Mouse (Mus musculus) brain, adult 2 months (tissue): Measurements from ENCODE around the gene Tnr.

Source experiments
- DNase-seq: peaks from one replicate; pipeline ENCODE4 v3.0.0; 2011; ENCODE audit warnings: low read depth, low spot score

Tnr gene

GRCm38 (mm10) chr1:159523578-159523977 is at the start of gene Tnr:
Tnr (plus strand) TSS chr1:159523769.
- peak; percentile 96 for DNase-seq

- DNase-seq = no peak
These were observed 33.6 kb upstream of the Tnr start for GRCm38 (mm10) chr1:159489853-159490435.

GRCm38 (mm10) chr1:159492536-159492935 is 31.0 kb upstream of the Tnr start:
- DNase-seq = peak; percentile 29

GRCm38 (mm10) chr1:159493720-159494499 is 29.7 kb upstream of the Tnr start:
- no peak for DNase-seq

DNA sequence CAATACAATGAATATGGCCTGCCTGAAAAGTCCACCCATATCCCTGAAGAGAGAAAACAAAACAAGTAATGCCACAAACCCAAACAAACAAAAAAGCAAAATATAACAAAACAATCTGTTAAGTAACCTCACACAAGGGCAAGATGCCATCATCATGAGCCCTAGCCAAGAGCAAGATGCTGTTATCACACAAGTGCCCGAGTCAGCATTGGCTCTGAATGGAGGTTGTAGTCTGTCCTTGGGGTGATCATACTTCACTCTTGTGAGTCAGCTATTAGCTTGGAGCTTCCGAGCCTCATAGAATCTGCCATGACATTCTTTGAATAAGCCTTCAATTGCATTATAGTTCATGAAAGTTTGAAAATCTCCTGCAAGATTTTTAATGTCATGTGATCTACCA is 25.3 kb upstream of the Tnr start:
- DNase-seq = no peak

DNA sequence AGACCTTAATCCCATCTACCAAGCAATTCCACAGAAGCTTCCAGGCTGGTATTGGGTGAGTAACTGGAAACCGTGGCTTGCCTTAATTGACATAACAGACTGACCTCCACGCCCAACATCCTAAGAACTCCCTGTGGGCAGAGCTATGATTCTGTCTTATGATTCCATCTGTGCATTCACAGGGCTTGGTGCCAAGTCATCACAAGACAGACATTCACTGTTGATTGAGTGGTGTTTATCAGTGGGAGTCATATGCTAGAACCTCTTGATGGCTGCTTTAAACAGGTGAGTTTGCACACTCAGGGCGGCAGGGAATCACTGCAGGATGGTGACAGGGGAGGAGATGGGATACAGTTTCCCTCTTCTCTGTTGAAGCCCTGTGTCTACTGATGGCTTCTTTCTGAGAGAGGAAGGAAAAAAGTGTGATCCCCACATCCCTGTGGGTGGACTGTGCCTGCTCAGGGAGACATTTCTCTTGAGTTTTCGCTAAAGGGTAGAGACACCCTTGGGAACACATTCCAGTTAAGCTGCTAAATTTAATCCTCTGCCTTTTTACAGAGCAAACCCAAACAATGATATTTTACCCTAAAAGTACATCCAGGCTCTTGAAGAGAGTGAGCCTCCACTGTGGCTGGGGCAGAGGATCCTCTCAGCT is 23.6 kb upstream of the Tnr start:
- peak; percentile 77 for DNase-seq

DNA sequence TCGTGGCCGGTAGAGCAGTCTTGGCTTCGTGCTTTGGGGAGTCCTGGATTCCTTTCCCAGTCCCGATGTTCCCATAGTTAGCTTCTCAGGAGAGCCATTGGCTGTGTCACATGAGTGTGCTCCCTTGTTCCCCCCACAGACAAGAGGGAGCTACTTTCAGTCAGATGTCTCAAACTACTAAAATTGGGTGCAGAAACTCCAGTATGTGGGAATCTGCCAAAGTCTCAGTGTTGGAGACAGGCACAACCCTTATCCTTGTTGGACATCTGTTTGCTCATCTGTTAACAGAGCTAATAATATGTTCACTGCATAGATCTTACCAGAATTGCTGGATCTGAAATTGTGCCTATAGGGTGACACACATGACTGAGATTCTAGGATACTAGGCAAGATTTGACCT is 21.7 kb upstream of the Tnr start:
- peak; percentile 65 for DNase-seq

DNA sequence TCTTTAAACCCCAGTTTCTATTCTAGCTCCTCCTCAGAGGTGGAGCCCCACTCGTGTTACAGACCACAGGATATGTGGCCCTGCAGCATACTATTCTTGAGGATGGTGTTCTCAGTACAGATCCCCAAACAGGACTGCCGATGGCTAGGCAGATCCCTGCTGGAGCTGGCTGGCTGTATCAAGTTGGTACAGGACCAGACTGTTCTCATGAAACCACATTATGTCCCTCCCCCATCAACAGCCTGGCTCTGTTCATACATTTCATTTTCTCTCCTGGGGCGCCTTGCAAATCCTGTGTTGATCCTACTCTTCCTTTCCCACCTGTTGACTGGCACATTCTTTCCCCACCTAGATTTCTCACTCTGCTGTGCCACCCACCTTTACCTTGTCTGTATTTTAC is 12.9 kb upstream of the Tnr start:
- DNase-seq = no peak

DNA sequence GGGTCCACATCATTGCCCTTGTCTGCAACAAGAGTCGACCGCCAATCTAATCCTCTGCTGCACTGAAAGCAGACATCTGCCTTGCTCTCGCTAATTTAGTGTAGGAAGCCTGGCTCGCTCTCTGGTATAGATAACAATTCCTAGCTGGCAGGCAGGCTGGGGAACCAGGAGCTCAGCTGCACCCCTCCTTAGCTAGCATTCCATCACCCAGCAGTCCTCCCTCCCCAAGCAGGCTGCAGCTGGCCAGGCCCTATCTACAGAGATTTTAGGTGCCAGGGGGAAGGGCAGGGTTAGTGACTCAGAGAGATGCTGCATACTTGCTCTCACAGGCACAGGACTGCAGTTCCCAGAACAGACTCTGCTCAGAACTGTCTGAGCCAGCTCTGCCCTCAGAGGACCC is 5.9 kb upstream of the Tnr start:
- peak; percentile 91 for DNase-seq

DNA sequence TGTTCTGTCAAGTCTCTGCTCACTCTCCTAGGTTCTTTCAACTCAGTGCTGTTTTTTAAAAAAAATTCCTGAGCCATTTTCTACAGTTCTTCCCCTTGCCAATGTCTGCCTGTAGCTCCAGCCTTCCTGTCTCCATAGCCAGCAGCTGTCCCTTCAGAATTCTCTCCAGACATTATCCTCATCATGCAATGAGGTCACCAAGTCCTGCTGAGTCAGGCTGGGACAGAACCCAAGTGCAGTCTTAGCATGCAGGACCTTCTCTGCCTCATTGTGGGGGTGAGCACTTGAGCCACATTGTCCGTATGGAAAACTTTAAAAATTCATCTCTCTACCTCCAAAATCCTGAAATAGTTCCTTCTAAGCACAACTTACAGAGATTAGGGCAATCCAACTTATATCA is 4.4 kb upstream of the Tnr start:
- DNase-seq = peak; percentile 87

DNA sequence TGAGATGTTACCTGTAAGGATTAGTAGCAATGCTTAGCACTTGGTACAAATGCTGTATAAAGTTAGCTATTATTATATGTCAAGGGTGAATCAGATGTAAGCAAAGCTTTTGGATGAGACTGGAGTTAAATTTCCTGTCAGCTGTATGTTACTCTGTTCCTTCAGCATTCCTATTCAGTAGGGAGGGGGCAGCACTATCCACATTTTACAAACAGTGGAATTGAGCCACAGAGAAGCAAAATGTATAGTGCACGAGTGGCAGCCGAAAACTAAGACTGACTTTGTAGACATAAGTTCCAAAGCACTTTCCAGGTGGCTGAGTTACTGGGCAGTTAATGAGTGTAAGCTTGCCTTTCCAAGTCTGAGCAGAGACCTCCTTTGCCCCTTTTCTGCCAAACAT is 500 bp upstream of the Tnr start:
- DNase-seq = peak; percentile 38

GRCm38 (mm10) chr1:159524051-159524549 is 531 bp downstream of the Tnr start:
- DNase-seq = peak; percentile 78

- peak; percentile 73 for DNase-seq
These were observed 9.4 kb downstream of the Tnr start for GRCm38 (mm10) chr1:159532841-159533569.

- no peak for DNase-seq
These were observed 12.0 kb downstream of the Tnr start for GRCm38 (mm10) chr1:159535582-159535981.

DNA sequence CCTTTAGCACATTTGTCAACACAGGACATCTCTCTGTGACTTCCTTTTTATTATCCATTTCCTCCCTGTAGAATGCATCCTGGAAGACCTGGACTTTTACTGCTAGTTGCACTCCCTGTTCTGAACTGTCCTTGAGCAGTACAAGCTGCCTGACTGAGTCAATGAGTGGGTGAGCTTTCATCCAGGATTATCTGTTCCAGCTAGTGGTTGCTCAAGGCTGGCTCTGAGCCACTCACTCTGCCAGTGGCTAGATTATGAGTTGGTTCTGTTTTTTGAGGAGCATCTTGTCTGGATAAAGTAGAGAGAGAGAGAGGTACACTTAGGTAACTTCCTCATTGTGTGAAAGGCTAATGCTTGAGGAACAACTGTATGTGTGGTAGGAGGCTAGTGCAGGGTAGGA is 14.0 kb downstream of the Tnr start:
- peak; percentile 70 for DNase-seq

DNA sequence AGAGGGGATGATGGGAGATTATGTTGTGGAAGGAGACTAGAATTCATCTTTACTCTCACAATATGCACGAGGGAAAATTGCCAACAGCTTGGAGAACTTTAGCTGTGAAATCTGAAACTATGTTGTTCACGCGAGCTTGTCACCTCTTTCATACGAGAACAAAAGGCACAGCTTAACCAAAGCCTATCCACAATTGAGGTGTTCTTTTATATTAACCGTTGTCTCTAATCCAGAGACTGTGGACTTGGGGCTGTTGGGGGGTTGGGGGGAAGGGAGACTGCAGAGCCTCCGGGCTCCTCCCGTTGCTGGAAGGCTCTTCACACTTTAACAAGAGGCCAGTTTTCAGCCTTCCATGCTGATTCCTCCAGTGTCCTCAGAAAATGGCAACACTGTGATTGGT is 14.5 kb downstream of the Tnr start:
- DNase-seq = no peak

DNA sequence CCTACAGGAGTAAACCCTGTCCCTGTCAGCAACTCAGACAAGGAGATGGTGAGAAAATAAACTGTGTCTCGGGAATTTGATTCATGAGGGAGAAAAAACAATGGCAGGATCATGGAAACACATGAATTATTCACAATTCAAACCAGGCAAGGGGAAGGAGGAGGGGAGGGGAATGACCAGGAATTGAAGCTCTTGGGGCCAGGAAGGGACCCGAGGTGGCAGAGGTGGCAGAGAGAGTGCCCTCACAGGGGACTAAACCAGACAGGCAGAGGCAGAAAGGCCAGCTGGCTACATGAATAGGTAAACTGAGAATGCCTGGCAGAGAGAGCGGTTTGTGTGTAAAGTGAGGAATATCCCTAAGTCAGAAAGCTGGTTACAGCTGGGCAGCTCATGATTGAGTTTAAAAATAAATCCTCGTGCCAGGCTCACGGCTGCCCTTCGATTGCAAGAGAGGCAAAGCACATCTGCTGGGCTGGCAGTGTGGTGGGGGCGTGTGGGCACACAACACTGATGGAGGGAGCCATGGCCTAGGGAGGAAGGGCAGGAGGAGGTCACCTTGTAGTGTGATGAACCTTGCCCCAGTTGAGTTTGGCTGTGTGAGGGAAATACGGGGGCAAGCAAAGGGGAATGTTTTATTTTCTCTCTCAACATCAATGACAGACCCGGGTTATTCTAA is 22.0 kb downstream of the Tnr start:
- DNase-seq = peak; percentile 35

GRCm38 (mm10) chr1:159551036-159551435 is 27.5 kb downstream of the Tnr start:
- DNase-seq = no peak

- no peak for DNase-seq
These were observed 28.2 kb downstream of the Tnr start for GRCm38 (mm10) chr1:159551591-159552442.

GRCm38 (mm10) chr1:159561616-159562015 is 38.0 kb downstream of the Tnr start:
- peak; percentile 69 for DNase-seq
